Mouse (Mus musculus) liver, embryonic 15.5 days (tissue): Measurements from ENCODE around the gene Nphp3. TPM values are rescaled to one million over a fixed set of nuclear protein-coding genes. Genes with fewer than 3 reads are reported as not detected.

ENCODE experiments used
- ATAC-seq: fragments of 200-750 bp; cut with Nextera tagmentation; 2 replicates; pipeline ENCODE4 v1.8.0; 2017; ENCODE audit warnings: moderate number of reproducible peaks, mild to moderate bottlenecking, moderate library complexity; ENCODE audit not compliant: insufficient read depth
- H3K27ac ChIP-seq: fragments of 300-500 bp; sonication (generic); replicated peaks from 2 replicates; pipeline ENCODE4 v1.5.1; 2015; ENCODE audit warnings: mild to moderate bottlenecking, inconsistent platforms
- H3K27me3 ChIP-seq: fragments of 300-500 bp; sonication (generic); 2 replicates; pipeline ENCODE4 v1.6.1; 2015; ENCODE audit warnings: mild to moderate bottlenecking, inconsistent platforms
- H3K36me3 ChIP-seq: fragments of 300-500 bp; sonication (generic); replicated peaks from 2 replicates; pipeline ENCODE4 v1.6.1; 2015; ENCODE audit warnings: moderate library complexity, mild to moderate bottlenecking, inconsistent platforms
- H3K4me1 ChIP-seq: fragments of 300-500 bp; sonication (generic); replicated peaks from 2 replicates; pipeline ENCODE4 v1.6.1; 2015; ENCODE audit warnings: inconsistent platforms
- H3K4me2 ChIP-seq: fragments of 300-500 bp; sonication (generic); 2 replicates; pipeline ENCODE4 v1.6.1; 2015; ENCODE audit warnings: moderate library complexity, mild to moderate bottlenecking, inconsistent platforms
- H3K4me3 ChIP-seq: fragments of 300-500 bp; sonication (generic); replicated peaks from 2 replicates; pipeline ENCODE4 v1.5.1; 2015; ENCODE audit warnings: mild to moderate bottlenecking, inconsistent platforms
- H3K9ac ChIP-seq: fragments of 300-500 bp; sonication (generic); 2 replicates; pipeline ENCODE4 v1.6.1; 2015; ENCODE audit warnings: moderate library complexity, mild to moderate bottlenecking, inconsistent platforms
- H3K9me3 ChIP-seq: fragments of 300-500 bp; sonication (generic); replicated peaks from 2 replicates; pipeline ENCODE4 v1.6.1; 2016; ENCODE audit warnings: inconsistent platforms
- WGBS: fragments of 180-500 bp; shearing (Covaris S2); methylation state at CpG from one replicate; pipeline ENCODE4 v1.1.7; 2015; ENCODE audit warnings: mixed read lengths; ENCODE audit not compliant: insufficient replicate concordance; 5-methylcytosine and 5-hydroxymethylcytosine counted together
- polyA plus RNA-seq: library from polyadenylated mRNA; unstranded; fragments of >200 nt; fragmentation: Nextera tagmentation; extraction: Ambion mirVana; gene quantifications from 2 replicates; pipeline ENCODE4 v1.2.1, GENCODE M21; 2015

Nphp3 gene
- polyA plus RNA-seq, 1 experiment from 2014 or later = 1.4 TPM

GRCm38 (mm10) chr9:104064571-104064970, 62.2 kb downstream of the Nphp3 start:
- H3K4me1 ChIP-seq = peaks cover 24% of the 10 kb centered on the region
- ATAC-seq = no peak
- no peak overlapping the region; the same call in 1 of the 2 replicates for H3K4me3 ChIP-seq
- no peaks in the 10 kb centered on the region for H3K27me3 ChIP-seq
- 29% methylated on average over 1 of the region's 1 CpGs for WGBS
- H3K36me3 ChIP-seq = peaks cover 8% of the 10 kb centered on the region; the same call in 1 of the 2 replicates
- no peak overlapping the region for H3K27ac ChIP-seq
- no peak overlapping the region for H3K9ac ChIP-seq
- H3K4me2 ChIP-seq = peak overlapping the region; percentile 15; the same call in 1 of the 2 replicates
- no peaks in the 10 kb centered on the region for H3K9me3 ChIP-seq

DNA sequence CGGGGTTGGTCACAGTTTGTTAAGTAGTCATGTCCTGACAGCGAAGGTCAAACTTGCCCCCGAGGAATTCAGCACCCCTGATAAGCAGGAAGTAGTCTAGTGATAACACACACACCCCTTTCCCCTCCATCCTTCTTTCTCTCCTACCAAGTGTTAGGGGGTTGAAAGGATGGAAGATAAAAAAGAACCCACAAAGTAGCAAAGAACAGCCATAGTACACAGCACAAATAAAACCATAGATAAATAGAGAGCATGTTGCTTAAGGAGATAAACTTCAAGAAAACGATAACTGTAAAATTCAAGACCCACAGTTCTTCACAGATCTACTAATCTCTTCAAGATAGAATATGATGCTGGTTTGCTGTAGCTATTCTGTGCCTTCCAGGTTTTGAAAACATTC, 67.9 kb downstream of the Nphp3 start:
- no peak for ATAC-seq
- H3K9ac ChIP-seq = no peak overlapping the region

DNA sequence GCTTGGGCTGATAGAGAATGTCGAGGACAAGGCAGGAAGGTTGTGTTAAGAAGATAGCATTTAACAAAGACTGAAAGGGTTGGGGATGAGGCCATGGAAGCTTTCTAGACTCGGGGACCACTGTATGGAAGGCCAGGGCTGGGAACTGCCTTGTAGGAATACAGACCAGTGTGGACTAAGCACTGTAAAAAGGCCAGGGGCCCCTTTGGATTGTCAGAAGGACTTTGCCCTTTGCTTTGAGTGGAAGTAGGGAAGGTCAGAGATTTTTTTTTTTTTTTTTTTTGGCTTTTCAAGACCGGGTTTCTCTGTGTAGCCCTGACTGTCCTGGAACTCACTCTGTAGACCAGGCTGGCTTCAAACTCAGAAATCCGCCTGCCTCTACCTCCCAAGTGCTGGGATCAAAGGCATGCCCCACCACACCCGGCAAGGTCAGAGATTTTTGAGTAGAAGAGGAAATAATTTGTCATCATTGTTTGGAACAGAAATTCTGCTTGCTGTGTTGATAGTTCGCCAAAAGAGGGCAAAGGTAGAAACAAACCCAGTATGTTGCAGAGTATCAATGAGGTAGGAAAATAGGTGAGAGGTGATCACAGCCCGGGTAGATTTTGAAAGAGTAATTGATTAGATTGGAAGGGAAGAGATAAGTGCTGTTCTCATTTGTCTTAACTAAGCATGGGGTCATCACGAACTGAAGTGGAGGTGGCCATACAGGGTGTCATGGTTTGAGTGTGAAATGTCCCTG, 68.7 kb downstream of the Nphp3 start:
- no peaks in the 10 kb centered on the region for H3K36me3 ChIP-seq
- no peaks in the 10 kb centered on the region for H3K9me3 ChIP-seq
- ATAC-seq = peak; percentile 74
- H3K4me3 ChIP-seq = no peak overlapping the region
- H3K4me1 ChIP-seq = no peaks in the 10 kb centered on the region
- 50% methylated on average over 8 of the region's 8 CpGs for WGBS
- H3K4me2 ChIP-seq = 0 out of 2 replicates have a peak overlapping the region, but pooled peaks have one; percentile 6
- no peaks in the 10 kb centered on the region for H3K27me3 ChIP-seq
- peak overlapping the region; percentile 59 for H3K27ac ChIP-seq
- no peak overlapping the region for H3K9ac ChIP-seq

More for the DNA sequence above, 67.9 kb downstream of the Nphp3 start:
- no peak overlapping the region for H3K4me2 ChIP-seq
- no peaks in the 10 kb centered on the region for H3K36me3 ChIP-seq
- H3K27me3 ChIP-seq = no peaks in the 10 kb centered on the region
- H3K9me3 ChIP-seq = no peaks in the 10 kb centered on the region
- 31% methylated on average over 4 of the region's 4 CpGs for WGBS
- H3K4me3 ChIP-seq = no peak overlapping the region
- H3K27ac ChIP-seq = no peak overlapping the region
- H3K4me1 ChIP-seq = no peaks in the 10 kb centered on the region

DNA sequence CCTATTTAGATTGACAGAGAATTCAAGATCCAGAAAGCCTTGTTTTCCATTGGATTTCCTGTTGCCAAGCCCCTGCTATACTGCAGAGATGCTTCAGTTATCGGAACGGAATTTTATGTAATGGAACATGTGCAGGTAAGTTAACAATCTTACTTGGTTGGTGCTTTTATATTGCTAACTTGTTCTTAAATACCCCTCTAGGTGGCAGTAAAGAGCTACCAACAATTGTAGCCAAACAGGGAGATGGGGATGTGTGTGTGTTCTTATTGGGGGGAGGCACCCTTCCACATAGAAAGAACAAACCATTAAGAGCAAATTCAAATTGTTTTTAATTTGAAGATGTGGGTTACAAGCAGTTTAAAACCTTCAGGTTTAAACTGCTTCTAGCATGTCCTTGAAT, 73.5 kb downstream of the Nphp3 start:
- 42% methylated on average over 2 of the region's 2 CpGs for WGBS
- no peak for ATAC-seq

DNA sequence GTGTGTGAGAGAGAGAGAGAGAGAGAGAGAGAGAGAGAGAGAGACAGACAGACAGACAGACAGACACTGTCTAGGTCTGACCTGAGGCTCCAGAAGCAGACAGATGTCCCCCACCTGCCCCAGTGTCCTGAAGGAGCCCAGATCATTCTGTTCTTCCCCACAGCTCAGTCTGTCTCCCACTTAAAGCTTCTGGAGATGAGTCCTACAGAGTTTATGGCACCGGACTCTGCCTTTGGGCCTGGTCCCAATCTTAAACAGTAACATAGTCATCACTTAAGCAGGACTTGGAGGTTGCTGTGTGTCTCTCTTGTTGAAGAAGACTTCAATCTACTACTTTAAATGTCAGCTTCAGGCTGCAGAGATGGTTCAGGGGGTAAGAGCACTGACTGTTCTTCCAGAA, 76.4 kb downstream of the Nphp3 start:
- Histone ChIP-seq H3K9ac (no peak overlapping the region), H3K4me2 (no peak overlapping the region), H3K27ac (no peak overlapping the region), H3K27me3 (no peaks in the 10 kb centered on the region), H3K9me3 (no peaks in the 10 kb centered on the region), H3K36me3 (peaks cover 5% of the 10 kb centered on the region), H3K4me1 (no peaks in the 10 kb centered on the region), H3K4me3 (no peak overlapping the region)
- ATAC-seq = no peak
- WGBS = 81% methylated on average over 1 of the region's 1 CpGs

More for the DNA sequence above, 73.5 kb downstream of the Nphp3 start:
- H3K27ac ChIP-seq = no peak overlapping the region
- no peak overlapping the region for H3K4me3 ChIP-seq
- H3K9ac ChIP-seq = no peak overlapping the region
- no peaks in the 10 kb centered on the region for H3K27me3 ChIP-seq
- H3K9me3 ChIP-seq = no peaks in the 10 kb centered on the region
- H3K4me1 ChIP-seq = no peaks in the 10 kb centered on the region
- peaks cover 4% of the 10 kb centered on the region; the same call in 1 of the 2 replicates for H3K36me3 ChIP-seq
- H3K4me2 ChIP-seq = no peak overlapping the region

- H3K4me2 ChIP-seq = no peak overlapping the region
- no peak overlapping the region for H3K9ac ChIP-seq
- WGBS = 34% methylated on average over 5 of the region's 5 CpGs
- no peaks in the 10 kb centered on the region for H3K9me3 ChIP-seq
- no peaks in the 10 kb centered on the region for H3K4me1 ChIP-seq
- H3K4me3 ChIP-seq = no peak overlapping the region
- no peaks in the 10 kb centered on the region for H3K27me3 ChIP-seq
- H3K27ac ChIP-seq = no peak overlapping the region
- ATAC-seq = no peak
- peaks cover 10% of the 10 kb centered on the region for H3K36me3 ChIP-seq
Measured at GRCm38 (mm10) chr9:104079379-104079778, 77.0 kb downstream of the Nphp3 start.

GRCm38 (mm10) chr9:104080038-104080437, 77.7 kb downstream of the Nphp3 start:
- H3K27me3 ChIP-seq = no peaks in the 10 kb centered on the region
- H3K9me3 ChIP-seq = no peaks in the 10 kb centered on the region
- 53% methylated on average over 3 of the region's 3 CpGs for WGBS
- H3K9ac ChIP-seq = no peak overlapping the region
- no peaks in the 10 kb centered on the region for H3K4me1 ChIP-seq
- no peak overlapping the region for H3K4me2 ChIP-seq
- no peak for ATAC-seq
- peaks cover 14% of the 10 kb centered on the region for H3K36me3 ChIP-seq
- no peak overlapping the region for H3K27ac ChIP-seq
- H3K4me3 ChIP-seq = no peak overlapping the region

- 56% methylated on average over 4 of the region's 4 CpGs for WGBS
- no peak overlapping the region for H3K4me3 ChIP-seq
- no peak overlapping the region for H3K27ac ChIP-seq
- H3K9ac ChIP-seq = no peak overlapping the region
- H3K4me1 ChIP-seq = no peaks in the 10 kb centered on the region
- ATAC-seq = no peak
- no peak overlapping the region for H3K4me2 ChIP-seq
- H3K36me3 ChIP-seq = peaks cover 17% of the 10 kb centered on the region; the same call in 1 of the 2 replicates
- no peaks in the 10 kb centered on the region for H3K27me3 ChIP-seq
- H3K9me3 ChIP-seq = no peaks in the 10 kb centered on the region
Measured at GRCm38 (mm10) chr9:104085730-104086429, 83.5 kb downstream of the Nphp3 start.

- Histone ChIP-seq H3K27ac (no peak overlapping the region), H3K27me3 (no peaks in the 10 kb centered on the region), H3K4me1 (no peaks in the 10 kb centered on the region), H3K4me3 (no peak overlapping the region), H3K4me2 (no peak overlapping the region), H3K9me3 (no peaks in the 10 kb centered on the region), H3K36me3 (peaks cover 24% of the 10 kb centered on the region; the same call in 1 of the 2 replicates), H3K9ac (no peak overlapping the region)
- WGBS = 48% methylated on average over 8 of the region's 8 CpGs
- ATAC-seq = no peak
Measured at GRCm38 (mm10) chr9:104088555-104088954, 86.2 kb downstream of the Nphp3 start.

DNA sequence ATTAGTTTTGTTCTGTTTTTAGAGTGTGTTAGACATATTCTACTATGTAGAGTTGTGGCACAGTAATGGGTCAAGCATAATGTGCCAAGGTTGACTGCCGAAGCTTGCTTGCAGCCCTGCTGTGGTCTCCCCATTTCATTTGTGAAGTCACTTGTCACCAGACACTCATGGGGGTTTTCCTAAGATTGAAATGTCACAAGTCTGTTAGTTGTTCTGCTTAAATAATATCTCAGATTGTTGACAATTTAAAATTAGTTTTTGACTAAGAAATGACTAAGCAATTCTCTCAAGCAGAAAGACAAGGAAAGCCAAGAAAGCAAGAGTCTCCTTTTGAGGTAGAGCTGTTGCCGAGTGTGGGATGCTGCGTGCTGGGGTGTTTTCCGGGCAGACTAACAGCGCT, 90.6 kb downstream of the Nphp3 start:
- no peak for ATAC-seq
- no peak overlapping the region for H3K27ac ChIP-seq
- H3K4me1 ChIP-seq = no peaks in the 10 kb centered on the region
- H3K9ac ChIP-seq = no peak overlapping the region
- 74% methylated on average over 5 of the region's 5 CpGs for WGBS
- H3K4me2 ChIP-seq = no peak overlapping the region
- H3K27me3 ChIP-seq = no peaks in the 10 kb centered on the region
- peaks cover 14% of the 10 kb centered on the region; the same call in 1 of the 2 replicates for H3K36me3 ChIP-seq
- no peaks in the 10 kb centered on the region for H3K9me3 ChIP-seq
- no peak overlapping the region for H3K4me3 ChIP-seq
